Mouse (Mus musculus): ENCODE measurements around the gene 2700081O15Rik.
"Not testable (repeated sequence)": the region's sequence is repeated elsewhere in the genome, so short reads cannot be mapped to it uniquely, and the experiment has no call there.

2700081O15Rik gene

DNA sequence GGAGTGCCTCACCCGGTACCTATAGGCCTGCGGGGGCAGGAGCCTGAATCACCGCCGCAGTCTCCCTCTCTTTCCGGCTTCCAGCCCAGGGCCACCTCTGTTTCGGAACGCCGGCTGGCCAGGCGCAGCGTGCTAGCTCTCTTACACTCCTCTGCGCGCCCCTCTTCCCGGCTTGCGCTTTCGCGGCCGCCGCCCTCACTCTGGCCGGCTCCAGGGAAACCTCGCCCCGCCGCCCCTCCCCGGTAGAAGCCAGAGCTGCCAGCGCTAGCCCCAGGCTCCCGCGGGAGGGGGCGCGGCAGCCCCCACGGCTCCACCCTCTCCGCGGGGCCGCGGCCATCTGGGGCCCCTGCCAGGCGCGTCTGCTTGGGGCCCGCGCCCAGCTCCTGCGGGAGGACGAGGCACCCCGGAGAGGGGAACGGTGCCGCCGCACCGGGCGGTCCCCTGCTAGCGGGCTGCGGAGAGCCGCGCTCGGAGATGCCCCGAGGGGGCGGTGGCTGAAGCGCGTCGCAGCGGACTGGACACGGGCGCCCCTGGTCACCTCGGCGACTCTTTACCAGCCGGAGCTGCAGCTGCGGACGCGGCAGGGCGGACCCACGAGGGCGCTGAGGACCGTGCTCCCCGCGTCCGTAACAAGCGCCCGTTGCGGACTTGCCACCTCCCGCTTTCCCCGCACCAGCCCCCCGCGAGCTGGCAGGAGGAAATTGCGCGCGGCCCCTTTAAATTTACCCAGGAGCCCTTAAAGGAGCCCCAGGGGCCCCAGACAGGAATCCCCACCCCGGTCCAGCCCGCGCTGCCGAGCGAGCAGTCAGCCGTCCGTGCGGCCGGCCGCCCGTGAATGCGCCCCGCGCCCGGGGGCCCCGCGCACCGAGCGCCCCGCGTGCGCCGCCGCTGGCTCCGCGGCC lies at the start of gene 2700081O15Rik:
2700081O15Rik (plus strand) TSS at position 792 of the 902 bp plus-strand sequence.
- CTCF ChIA-PET: interaction anchor here (0.6 to 0.8 kb wide), 3 partner anchors 21 to 182 kb away, joined by 3 to 5 read pairs (median 3); no protein-coding TSS in a partner anchor

DNA sequence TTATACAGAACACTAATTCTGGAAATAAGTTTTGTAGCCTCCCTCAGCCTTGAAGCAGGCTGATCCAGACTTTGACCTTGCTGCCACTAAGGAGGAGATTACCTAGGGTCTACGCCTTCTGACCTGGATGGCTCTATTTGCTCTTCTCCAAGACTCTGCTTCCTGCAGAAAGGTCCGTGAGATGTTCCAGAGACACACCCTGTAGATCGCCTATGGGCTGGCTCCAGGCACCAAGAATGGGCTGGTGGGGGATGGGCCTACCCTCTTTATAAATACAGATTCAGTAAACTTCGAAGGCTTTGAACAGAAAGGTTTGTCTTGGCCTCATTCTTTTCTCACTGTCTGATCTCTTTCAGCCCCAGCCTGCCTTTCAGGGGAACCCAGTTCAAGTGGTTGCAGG lies 48.0 kb upstream of the 2700081O15Rik start:
- CTCF ChIA-PET: not testable (repeated sequence)

DNA sequence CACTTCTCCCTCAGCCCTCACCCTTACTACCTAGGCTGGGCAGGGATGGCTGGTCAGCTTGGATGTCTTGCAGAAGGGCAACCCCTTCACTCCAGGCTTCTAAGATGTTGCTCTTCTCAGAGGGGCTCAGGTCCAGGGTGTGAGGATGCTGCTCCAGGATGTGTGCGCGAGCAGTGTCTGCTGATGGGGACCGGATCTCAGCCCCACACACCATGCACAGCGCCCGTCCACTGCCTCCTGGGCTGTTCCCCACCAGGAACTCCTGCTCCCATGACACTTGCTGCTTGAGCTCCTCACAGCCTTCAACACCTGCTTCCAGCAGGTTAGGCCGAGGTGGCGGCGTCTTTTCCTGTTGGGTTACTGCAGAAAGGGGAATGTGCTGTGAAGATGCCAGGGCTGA lies 42.9 kb upstream of the 2700081O15Rik start:
- CTCF ChIA-PET: no interaction called here

GRCm38 (mm10) chr19:7377639-7378038 lies 39.8 kb upstream of the 2700081O15Rik start:
- CTCF ChIA-PET: no interaction called here

DNA sequence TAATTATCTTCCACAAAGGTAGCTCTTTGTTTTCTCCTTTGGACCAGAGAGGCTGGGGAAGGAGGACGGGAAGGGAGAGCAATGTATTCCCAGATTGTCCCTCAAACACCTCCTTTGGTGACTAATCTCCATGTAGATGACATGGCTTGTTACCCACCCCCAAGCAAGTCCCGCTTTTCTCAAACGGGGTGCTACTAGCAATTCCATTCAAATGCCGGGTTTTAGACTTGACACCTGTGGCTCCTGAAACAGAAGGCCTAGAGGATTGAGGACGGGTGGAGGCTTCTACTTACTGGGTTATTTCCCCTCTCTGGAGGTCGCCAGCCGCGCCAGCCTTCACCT lies 35.5 kb upstream of the 2700081O15Rik start:
- CTCF ChIA-PET: interaction anchor here (0.7 kb wide), 1 partner anchor 43 kb away, joined by 3 read pairs; no protein-coding TSS in a partner anchor

- CTCF ChIA-PET: interaction anchor here (0.6 to 0.7 kb wide), 2 partner anchors 39 to 43 kb away, joined by 3 read pairs; no protein-coding TSS in a partner anchor
These were observed 35.0 kb upstream of the 2700081O15Rik start for GRCm38 (mm10) chr19:7382248-7382902.

DNA sequence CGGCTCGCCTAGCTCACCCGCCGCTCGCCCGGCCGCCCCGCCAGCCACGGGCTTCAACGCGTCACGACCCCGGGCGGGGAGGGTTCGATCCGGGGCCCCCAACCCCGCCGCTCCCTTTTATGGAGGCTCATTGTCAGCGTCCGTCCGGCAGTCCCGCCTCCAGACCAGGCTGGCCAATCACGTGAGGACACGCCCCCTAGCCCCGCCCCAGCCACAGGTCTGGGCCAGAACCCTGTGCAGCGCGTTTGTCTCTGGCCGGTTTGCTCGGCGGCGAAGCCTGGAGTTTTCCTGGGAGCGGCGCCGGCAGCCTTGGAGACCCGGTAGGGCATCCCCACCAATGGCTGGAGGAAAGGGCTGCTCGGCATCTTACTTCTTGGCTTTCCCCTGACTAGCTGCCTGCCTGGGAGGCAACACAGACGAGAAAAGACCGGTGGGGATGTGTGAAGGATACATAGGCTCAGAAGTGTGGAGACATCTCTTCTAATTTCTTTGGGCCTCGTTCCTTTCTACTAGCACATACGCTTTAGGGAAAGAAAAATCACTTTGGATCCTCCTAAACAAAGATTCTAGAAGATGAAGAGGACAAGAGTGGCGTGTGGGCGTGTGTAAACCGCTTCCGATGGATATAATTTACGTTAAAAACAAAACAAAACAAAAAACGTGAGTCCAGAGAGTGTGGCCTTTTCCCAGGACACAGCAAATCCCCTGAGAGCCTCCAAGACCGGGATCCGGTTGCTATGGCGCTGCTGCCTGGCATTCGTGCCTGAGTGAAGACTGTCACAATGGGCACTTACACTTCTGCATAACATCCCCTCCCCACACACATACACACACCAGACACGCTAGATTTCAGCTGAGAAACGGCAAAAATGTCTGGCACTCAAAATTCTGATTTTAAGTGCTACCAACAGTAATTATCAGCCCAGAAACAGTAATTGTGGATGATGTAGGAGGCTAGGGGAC lies 34.2 kb upstream of the 2700081O15Rik start, which contains the start of gene Spindoc:
Spindoc (minus strand) TSS at position 92 of the 963 bp plus-strand sequence.
- CTCF ChIA-PET: interaction anchor here (0.6 kb wide), 1 partner anchor 40 kb away, joined by 3 read pairs; no protein-coding TSS in a partner anchor

- CTCF ChIA-PET: no interaction called here
These were observed 31.4 kb upstream of the 2700081O15Rik start for GRCm38 (mm10) chr19:7386042-7386441.

GRCm38 (mm10) chr19:7388488-7388887 lies 28.9 kb upstream of the 2700081O15Rik start:
- CTCF ChIA-PET: no interaction called here

GRCm38 (mm10) chr19:7396867-7397826 lies 20.3 kb upstream of the 2700081O15Rik start:
- CTCF ChIA-PET: not testable (repeated sequence)

DNA sequence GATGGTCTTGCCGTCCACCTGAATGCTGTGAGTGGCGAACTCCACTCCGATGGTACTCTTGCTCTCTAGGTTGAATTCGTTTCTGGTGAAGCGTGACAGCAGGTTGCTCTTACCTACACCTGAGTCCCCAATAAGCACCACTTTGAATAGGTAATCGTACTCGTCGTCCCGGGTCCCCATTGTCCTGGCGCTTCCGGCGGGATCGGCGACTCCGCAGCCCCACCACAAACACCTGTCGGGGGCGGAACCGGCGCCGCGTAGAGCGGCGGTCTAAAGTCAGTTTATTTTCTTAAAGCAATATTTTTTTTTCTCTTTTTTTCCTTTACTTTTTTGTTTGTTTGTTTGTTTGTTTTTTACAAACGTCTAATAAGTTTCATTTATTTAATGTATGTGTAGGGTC lies 18.5 kb upstream of the 2700081O15Rik start:
- CTCF ChIA-PET: not testable (repeated sequence)

- CTCF ChIA-PET: interaction anchor here (0.6 kb wide), 1 partner anchor 28 kb away, joined by 5 read pairs; no protein-coding TSS in a partner anchor
These were observed 16.8 kb upstream of the 2700081O15Rik start for GRCm38 (mm10) chr19:7400635-7401034.

GRCm38 (mm10) chr19:7404623-7405229 lies 12.7 kb upstream of the 2700081O15Rik start:
- CTCF ChIA-PET: no interaction called here

- CTCF ChIA-PET: no interaction called here
These were observed 5.1 kb upstream of the 2700081O15Rik start for GRCm38 (mm10) chr19:7412361-7412760.

DNA sequence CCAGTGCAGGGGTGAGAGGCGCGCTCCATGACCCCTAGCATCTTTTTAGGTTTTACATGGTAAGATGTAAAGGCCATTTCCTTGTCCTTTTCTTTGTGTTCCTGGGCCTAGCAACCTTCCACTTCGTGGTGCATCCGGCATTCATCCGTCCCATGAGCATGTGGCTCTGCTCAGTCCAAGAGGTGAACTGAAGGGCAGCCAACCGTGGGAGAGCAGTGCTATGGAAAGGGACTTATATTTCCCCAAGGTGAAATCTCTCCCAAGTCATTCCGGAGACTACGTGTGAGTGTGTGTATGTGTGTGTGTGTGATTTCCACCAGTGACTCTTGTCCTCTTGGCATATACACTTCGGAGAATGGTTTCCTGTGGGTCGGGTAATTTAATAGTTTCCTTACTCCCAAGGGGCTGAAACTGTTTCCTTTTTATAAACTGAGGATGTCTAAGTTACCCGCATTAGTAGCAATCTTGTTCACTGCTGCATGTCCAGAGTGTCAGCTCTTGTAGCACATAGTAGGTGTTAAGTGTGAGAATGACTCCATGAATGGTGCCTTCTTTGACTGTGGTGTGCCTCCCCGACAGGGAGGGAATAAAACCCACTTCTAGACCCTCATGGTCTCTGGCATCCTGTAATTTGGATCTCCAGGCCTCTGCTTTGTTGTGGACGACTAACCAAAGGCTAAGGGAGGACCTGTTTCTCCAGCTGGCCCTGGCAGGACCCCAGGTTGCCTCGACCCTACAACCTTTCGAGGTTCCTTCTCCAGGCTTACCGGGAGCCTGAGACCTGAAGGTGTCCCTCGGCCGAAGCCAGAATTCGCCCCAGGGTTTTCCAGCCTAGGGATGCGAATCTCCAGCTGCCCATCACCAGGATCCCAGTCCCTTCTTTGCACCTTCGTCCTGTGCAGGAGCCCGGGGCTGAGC lies 1.2 kb upstream of the 2700081O15Rik start:
- CTCF ChIA-PET: interaction anchor here (0.7 to 1.1 kb wide), 3 partner anchors 20 to 213 kb away, joined by 3 to 9 read pairs (median 3); no protein-coding TSS in a partner anchor

DNA sequence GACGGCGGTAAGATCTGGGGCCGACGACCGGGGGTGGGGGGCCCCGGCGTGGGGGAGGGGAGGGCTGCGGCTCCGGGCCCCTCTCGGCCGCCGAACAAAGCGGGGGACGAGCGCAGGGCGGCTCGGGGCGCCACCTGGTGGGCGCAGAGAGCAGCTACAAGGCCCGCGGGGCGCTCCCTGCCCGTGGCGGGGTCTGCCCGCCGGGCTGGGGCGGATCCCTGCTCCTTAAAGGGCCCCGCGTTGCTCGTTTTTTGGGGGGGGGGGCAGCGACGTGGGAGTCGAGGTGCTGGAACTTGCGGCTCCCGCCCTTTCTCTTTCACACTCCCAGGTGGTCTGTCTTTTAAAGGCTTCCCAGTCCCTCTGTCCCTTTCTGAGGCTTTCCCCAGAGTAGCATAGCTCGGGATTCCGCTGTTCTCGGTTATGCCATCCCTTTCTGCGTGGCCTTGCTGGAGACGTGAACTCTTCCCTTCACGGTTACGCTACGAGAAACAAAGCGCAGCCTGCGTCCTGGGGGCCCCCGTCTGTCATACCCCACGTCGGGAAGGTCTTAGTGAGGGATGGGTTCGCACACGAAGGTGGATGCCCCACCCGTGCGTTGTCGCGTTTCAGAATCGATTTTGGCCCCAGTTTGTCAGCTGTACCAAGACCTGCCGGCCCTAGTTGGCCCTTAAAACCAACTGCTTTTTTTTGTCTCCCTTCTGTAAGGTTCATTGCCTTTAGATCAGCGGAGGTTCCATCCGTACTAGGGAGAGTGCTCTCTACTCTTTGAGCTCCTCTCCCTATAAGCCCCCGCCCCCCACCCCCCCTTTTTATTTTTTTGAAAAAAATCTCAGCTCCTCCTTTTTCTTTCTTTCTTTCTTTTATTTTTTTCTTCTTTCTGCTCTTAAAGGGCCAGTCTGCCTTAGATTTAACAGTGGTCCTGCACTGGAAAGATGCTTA lies 755 bp downstream of the 2700081O15Rik start:
- CTCF ChIA-PET: interaction anchor here (0.6 to 0.7 kb wide), 4 partner anchors 16 to 382 kb away, joined by 3 to 5 read pairs (median 4); no protein-coding TSS in a partner anchor

DNA sequence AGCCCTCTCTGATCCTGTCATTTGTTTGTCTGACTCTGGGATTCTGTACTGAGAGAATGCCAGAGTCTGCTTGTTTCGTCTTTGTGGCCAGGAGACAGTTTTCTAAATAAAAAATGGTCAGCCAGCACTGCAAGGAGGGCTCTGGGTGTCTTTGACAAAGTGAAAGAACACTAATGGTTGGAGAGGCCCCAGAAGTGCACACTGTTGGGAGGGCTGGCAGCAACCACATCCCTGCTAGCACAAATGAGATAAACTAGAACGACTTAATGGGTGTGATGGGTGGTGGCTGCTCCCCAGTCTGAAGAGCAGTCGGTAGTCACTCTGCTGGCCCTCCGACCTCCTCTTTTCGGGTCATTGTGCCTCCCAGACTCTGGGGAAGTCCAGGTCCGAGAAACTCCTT lies 1.7 kb downstream of the 2700081O15Rik start:
- CTCF ChIA-PET: interaction anchor here (0.7 kb wide), 1 partner anchor 383 kb away, joined by 3 read pairs; no protein-coding TSS in a partner anchor

All from spleen, embryonic (tissue).